Mouse (Mus musculus): Measurements from ENCODE around the gene 4930447F04Rik.

4930447F04Rik gene

GRCm38 (mm10) chrX:66304124-66304523 lies at the start of gene 4930447F04Rik:
TSS of gene 4930447F04Rik (minus strand) at chrX:66304224.
- DNase-seq, result no peak
